Mouse (Mus musculus) embryonic facial prominence, embryonic 10.5 days (tissue): ENCODE results near the gene Retreg1. TPM values are rescaled to one million over a fixed set of nuclear protein-coding genes. Genes with fewer than 3 reads are reported as not detected.
"Not testable (repeated sequence)": the region's sequence is repeated elsewhere in the genome, so short reads cannot be mapped to it uniquely, and the experiment has no call there.

Source experiments
- DNase-seq: peaks from one replicate; pipeline ENCODE4 v3.0.0-alpha.2; 2017; ENCODE audit warnings: low spot score
- H3K27ac ChIP-seq: fragments of 300-500 bp; sonication (generic); replicated peaks from 2 replicates; pipeline ENCODE4 v1.5.1; 2016; ENCODE audit warnings: mild to moderate bottlenecking
- H3K27me3 ChIP-seq: fragments of 300-500 bp; sonication (generic); replicated peaks from 2 replicates; pipeline ENCODE4 v1.6.1; 2016; ENCODE audit warnings: low read depth, mild to moderate bottlenecking; ENCODE audit not compliant: poor library complexity, severe bottlenecking
- H3K36me3 ChIP-seq: fragments of 300-500 bp; sonication (generic); replicated peaks from 2 replicates; pipeline ENCODE4 v1.6.1; 2016; ENCODE audit warnings: mild to moderate bottlenecking, moderate library complexity
- H3K4me1 ChIP-seq: fragments of 300-500 bp; sonication (generic); 2 replicates; pipeline ENCODE4 v1.6.1; 2016
- H3K4me3 ChIP-seq: fragments of 300-500 bp; sonication (generic); 2 replicates; pipeline ENCODE4 v1.5.1; 2016; ENCODE audit warnings: mild to moderate bottlenecking, moderate library complexity
- H3K9me3 ChIP-seq: fragments of 300-500 bp; sonication (generic); 2 replicates; pipeline ENCODE4 v1.6.1; 2016; ENCODE audit warnings: mild to moderate bottlenecking
- WGBS: fragments of 180-500 bp; shearing (Covaris S2); methylation state at CpG from one replicate; pipeline ENCODE4 v1.1.7; 2016; 5-methylcytosine and 5-hydroxymethylcytosine counted together
- polyA plus RNA-seq: library from polyadenylated mRNA; unstranded; fragments of >200 nt; fragmentation: Nextera tagmentation; extraction: Ambion mirVana; gene quantifications from 2 replicates; pipeline ENCODE4 v1.2.1, GENCODE M21; 2016

Retreg1 gene
- polyA plus RNA-seq, 1 experiment from 2014 or later, result 2.5 TPM

- DNase-seq, result no peak
- H3K27me3 ChIP-seq, result no peaks in the 10 kb centered on the region
- no peak overlapping the region for H3K4me3 ChIP-seq
- H3K9me3 ChIP-seq, result no peaks in the 10 kb centered on the region
- 85% methylated on average over 6 of the region's 6 CpGs for WGBS
- no peaks in the 10 kb centered on the region for H3K4me1 ChIP-seq
- H3K27ac ChIP-seq, result no peak overlapping the region
- H3K36me3 ChIP-seq, result no peaks in the 10 kb centered on the region
Observed at GRCm38 (mm10) chr15:25966220-25966774, 123.3 kb downstream of the Retreg1 start.

DNA sequence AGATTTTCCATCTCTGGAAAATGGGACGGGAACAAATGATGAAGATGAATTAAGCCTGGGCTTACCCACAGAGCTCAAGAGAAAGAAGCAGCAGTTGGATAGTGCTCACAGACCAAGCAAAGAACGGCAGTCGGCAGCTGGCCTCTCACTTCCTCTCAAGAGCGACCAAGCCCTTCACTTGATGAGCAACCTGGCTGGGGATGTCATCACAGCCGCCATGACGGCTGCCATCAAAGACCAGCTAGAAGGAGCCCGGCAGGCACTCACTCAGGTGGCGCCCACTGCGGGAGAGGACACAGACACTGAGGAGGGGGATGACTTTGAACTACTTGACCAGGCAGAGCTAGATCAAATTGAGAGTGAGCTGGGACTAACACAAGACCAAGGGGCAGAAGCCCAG is 128.6 kb downstream of the Retreg1 start:
- 88% methylated on average over 9 of the region's 9 CpGs for WGBS
- Histone ChIP-seq H3K27ac (no peak overlapping the region), H3K4me1 (no peaks in the 10 kb centered on the region), H3K36me3 (no peaks in the 10 kb centered on the region), H3K9me3 (no peaks in the 10 kb centered on the region), H3K27me3 (no peaks in the 10 kb centered on the region), H3K4me3 (no peak overlapping the region)
- no peak for DNase-seq

- no peaks in the 10 kb centered on the region for H3K4me1 ChIP-seq
- DNase-seq, result no peak
- no peaks in the 10 kb centered on the region for H3K36me3 ChIP-seq
- H3K9me3 ChIP-seq, result no peaks in the 10 kb centered on the region
- 92% methylated on average over 5 of the region's 5 CpGs for WGBS
- no peak overlapping the region for H3K27ac ChIP-seq
- H3K4me3 ChIP-seq, result no peak overlapping the region
- H3K27me3 ChIP-seq, result no peaks in the 10 kb centered on the region
Observed at GRCm38 (mm10) chr15:25972758-25973157, 129.8 kb downstream of the Retreg1 start.

- DNase-seq, result no peak
- no peak overlapping the region for H3K27ac ChIP-seq
- no peaks in the 10 kb centered on the region for H3K36me3 ChIP-seq
- H3K27me3 ChIP-seq, result no peaks in the 10 kb centered on the region
- H3K4me3 ChIP-seq, result no peak overlapping the region
- no peaks in the 10 kb centered on the region for H3K4me1 ChIP-seq
- H3K9me3 ChIP-seq, result no peaks in the 10 kb centered on the region
- 93% methylated on average over 4 of the region's 4 CpGs for WGBS
Observed at GRCm38 (mm10) chr15:25974352-25974751, 131.4 kb downstream of the Retreg1 start.

- H3K27me3 ChIP-seq, result no peaks in the 10 kb centered on the region
- 85% methylated on average over 6 of the region's 6 CpGs for WGBS
- DNase-seq, result no peak
Observed at GRCm38 (mm10) chr15:25975810-25976209, 132.8 kb downstream of the Retreg1 start.

GRCm38 (mm10) chr15:25983614-25984013 is 140.6 kb downstream of the Retreg1 start:
- peaks cover 14% of the 10 kb centered on the region for H3K4me1 ChIP-seq
- peaks cover 23% of the 10 kb centered on the region for H3K36me3 ChIP-seq
- peak overlapping the region; percentile 90 for H3K27ac ChIP-seq
- WGBS, result 21% methylated on average over 6 of the region's 6 CpGs
- H3K9me3 ChIP-seq, DNase-seq, H3K27me3 ChIP-seq: not testable (repeated sequence)
- H3K4me3 ChIP-seq, result peak overlapping the region; percentile 99

More at GRCm38 (mm10) chr15:25975810-25976209, 132.8 kb downstream of the Retreg1 start:
- Histone ChIP-seq H3K36me3 (no peaks in the 10 kb centered on the region), H3K4me1 (no peaks in the 10 kb centered on the region), H3K9me3 (no peaks in the 10 kb centered on the region), H3K4me3 (no peak overlapping the region), H3K27ac (no peak overlapping the region)

DNA sequence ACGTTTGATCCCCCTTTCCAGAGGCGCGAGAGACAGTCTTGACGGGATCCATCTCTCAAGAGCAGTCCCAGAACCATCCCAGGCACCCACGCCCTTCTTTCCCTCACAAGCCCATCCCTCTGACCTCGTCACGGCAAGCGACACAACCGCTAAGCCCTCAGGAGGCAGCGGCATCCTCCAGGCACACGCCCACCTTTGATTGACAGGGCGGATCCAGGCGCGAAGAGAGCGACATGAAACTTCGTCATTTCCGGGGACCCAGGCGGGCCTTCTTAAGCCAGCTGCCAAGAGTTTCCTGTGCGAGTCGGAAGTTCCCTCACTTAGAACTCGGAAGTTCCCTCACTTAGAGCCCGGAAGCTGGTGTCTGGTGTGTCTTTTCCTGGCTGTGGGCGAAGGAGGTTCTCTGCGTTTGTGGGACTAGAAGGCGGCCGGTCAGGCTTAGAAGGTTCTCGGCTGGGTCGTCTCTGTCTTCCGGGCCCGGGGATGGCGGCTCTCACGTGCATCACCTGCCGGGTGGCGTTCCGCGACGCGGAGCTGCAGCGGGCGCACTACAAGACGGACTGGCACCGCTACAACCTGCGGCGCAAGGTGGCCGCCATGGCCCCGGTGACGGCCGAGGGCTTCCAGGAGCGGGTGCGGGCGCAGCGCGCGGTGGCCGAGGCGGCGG is 141.2 kb downstream of the Retreg1 start, which contains the start of gene Zfp622:
Gene Zfp622 (plus strand): TSS at position 300 of the 667 bp plus-strand sequence.
- H3K4me1 ChIP-seq, result peaks cover 14% of the 10 kb centered on the region
- H3K36me3 ChIP-seq, result peaks cover 28% of the 10 kb centered on the region
- no peaks in the 10 kb centered on the region for H3K27me3 ChIP-seq
- peak within 1 kb of the TSS; percentile 90 for H3K27ac ChIP-seq
- peak within 1 kb of the TSS; percentile 99 for H3K4me3 ChIP-seq
- WGBS, result under 1% methylated on average over 57 of the region's 57 CpGs
- peak; percentile 97 for DNase-seq
- no peaks in the 10 kb centered on the region for H3K9me3 ChIP-seq

GRCm38 (mm10) chr15:25984734-25985492 is 141.9 kb downstream of the Retreg1 start:
- H3K9me3 ChIP-seq, result no peaks in the 10 kb centered on the region
- H3K36me3 ChIP-seq, result peaks cover 34% of the 10 kb centered on the region
- no peak for DNase-seq
- under 1% methylated on average over 71 of the region's 71 CpGs for WGBS
- H3K27me3 ChIP-seq, result no peaks in the 10 kb centered on the region
- H3K4me1 ChIP-seq, result peaks cover 14% of the 10 kb centered on the region
- peak overlapping the region; percentile 90 for H3K27ac ChIP-seq
- H3K4me3 ChIP-seq, result peak overlapping the region; percentile 99

GRCm38 (mm10) chr15:25992992-25993727 is 150.2 kb downstream of the Retreg1 start:
- 65% methylated on average over 8 of the region's 8 CpGs for WGBS
- Histone ChIP-seq H3K27ac (no peak overlapping the region), H3K36me3 (peaks cover 86% of the 10 kb centered on the region)

DNA sequence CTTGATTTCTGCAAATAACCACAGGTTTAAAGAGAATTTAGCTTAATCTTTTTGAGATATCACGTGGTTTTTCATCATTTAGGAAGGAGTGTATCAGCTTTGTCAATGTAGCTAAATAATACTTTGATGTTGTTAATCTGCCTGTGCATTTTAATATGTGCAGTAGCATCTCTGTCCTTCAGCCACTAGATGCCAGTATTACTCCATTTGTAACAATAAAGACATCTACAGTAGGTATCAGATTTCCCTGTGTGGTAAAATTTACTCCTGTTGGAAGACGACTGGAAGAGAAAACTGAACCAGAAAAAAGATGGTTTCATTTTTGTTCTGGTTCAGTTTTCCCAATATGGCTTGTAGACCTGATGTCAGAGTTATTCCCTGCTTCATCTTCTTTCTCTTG is 152.5 kb downstream of the Retreg1 start:
- peaks cover 64% of the 10 kb centered on the region for H3K36me3 ChIP-seq
- no peak overlapping the region for H3K27ac ChIP-seq
- H3K4me3 ChIP-seq, result no peak overlapping the region
- whole genome bisulfite sequencing, result 51% methylated on average over 2 of the region's 2 CpGs
- no peaks in the 10 kb centered on the region for H3K4me1 ChIP-seq
- no peak for DNase-seq
- H3K9me3 ChIP-seq, result no peaks in the 10 kb centered on the region
- H3K27me3 ChIP-seq, result no peaks in the 10 kb centered on the region

More at GRCm38 (mm10) chr15:25992992-25993727, 150.2 kb downstream of the Retreg1 start:
- H3K9me3 ChIP-seq, result no peaks in the 10 kb centered on the region
- H3K4me1 ChIP-seq, result no peaks in the 10 kb centered on the region
- peak; percentile 47 for DNase-seq
- no peak overlapping the region for H3K4me3 ChIP-seq
- no peaks in the 10 kb centered on the region for H3K27me3 ChIP-seq

DNA sequence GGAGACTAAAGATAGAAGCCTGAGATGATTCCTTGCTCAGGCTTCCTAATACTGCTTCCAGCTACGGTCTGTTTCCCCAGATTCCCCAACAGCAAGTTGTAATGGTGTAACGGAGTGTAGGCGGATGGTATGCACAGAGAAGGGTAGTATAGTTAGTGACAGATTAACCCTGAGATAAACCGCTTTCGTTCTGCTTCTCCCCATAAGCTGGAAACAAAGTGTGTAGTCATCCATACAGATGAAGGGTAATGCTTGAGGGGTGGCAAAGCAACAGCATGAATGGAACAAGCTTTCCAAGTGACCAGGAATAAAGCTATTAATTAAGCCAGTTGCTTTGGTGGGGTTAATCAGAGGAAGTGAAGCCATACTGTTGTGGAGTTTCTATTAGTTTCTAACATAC is 156.6 kb downstream of the Retreg1 start:
- 59% methylated on average over 5 of the region's 5 CpGs for WGBS
- H3K36me3 ChIP-seq, result peaks cover 26% of the 10 kb centered on the region
- not testable (repeated sequence) for DNase-seq, H3K27ac ChIP-seq, H3K4me1 ChIP-seq, H3K27me3 ChIP-seq, H3K9me3 ChIP-seq, H3K4me3 ChIP-seq

DNA sequence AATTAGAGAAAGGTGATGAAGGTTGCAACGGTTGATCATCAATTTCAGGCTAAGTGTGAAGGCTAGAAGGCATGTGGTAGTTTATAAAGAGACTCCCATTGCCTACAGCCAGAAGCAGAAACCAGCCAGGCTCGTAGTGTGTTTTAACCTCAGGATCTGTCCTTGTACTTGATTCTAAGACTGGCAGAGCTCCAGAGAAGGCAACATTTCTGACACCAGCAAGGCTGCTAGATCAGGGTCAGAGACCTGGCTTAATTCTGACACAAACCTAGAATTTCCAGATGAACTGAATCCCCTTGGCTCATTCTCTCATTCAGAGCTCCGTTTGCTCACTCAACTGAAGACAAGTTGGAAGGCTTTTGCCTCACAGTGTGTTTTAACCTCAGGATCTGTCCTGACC is 165.6 kb downstream of the Retreg1 start:
- WGBS, result 85% methylated on average over 3 of the region's 3 CpGs
- Histone ChIP-seq H3K4me1 (peaks cover 4% of the 10 kb centered on the region; the same call in 1 of the 2 replicates), H3K9me3 (no peaks in the 10 kb centered on the region), H3K4me3 (no peak overlapping the region), H3K36me3 (no peaks in the 10 kb centered on the region), H3K27me3 (no peaks in the 10 kb centered on the region), H3K27ac (no peak overlapping the region)
- DNase-seq, result no peak
